28 mouse cellular contexts compared by ENCODE assay signal in the genomic region with DNA sequence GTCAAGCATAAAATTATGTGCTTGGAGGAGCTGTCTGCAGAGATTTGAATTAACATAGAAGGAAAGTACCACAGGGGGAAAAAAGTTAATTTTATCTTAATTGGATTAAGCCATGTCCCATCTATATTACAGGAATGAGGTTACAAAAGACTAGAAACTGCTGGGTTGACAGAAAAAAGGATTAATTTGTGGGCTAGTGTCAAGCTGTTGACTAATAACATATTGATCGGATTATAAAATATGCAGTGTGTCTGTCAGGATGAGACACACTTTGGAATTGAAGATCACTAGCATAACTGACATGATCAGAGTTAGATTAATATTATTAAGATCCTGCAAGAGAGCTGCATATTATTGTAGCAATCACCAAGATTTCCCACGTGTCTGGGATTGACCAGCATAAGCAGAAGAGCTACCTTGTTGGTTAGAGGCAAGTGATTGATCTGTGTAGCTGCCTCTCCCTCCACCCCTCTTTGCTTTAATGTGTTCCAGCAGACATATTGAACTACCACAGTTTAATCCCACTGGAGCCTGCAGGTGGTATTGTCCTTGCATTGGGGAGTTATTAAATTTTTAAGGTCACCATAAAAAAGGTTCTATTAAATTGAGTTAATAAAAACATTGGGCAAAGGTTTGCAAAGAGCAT.
DNase-seq lines count a peak whose midpoint lies in the region; ATAC-seq and TF ChIP-seq lines count a peak whose summit lies in the region.
"Had no signal": no experiment of that assay in that cellular context is flagged by ENCODE, and none has a peak within 500 bp of the region (broad histone marks: within the 10 kb centered on the region; RNA-seq: fewer than 3 reads in every experiment).

No protein-coding gene starts in this region.

- no peaks in the 10 kb centered on the region for H3K9me3 ChIP-seq in hindbrain, embryonic 16.5 days (ENCODE audit: control insufficient read depth, low read length)
- H3K9me3 ChIP-seq in hindbrain, embryonic 14.5 days (ENCODE audit: control insufficient read depth, low read length): no peaks in the 10 kb centered on the region
- H3K9me3 ChIP-seq in midbrain, embryonic 13.5 days: no peaks in the 10 kb centered on the region
- H3K9me3 ChIP-seq in midbrain, embryonic 15.5 days: no peaks in the 10 kb centered on the region
- H3K9me3 ChIP-seq in forebrain, postnatal 0 days (ENCODE audit: low read length): no peaks in the 10 kb centered on the region
- H3K9me3 ChIP-seq: embryonic facial prominence, embryonic 10.5 days; embryonic facial prominence, embryonic 13.5 days; forebrain, embryonic 12.5 days; forebrain, embryonic 15.5 days; heart, embryonic 10.5 days; heart, embryonic 13.5 days; hindbrain, embryonic 15.5 days had no signal

- no peak for DNase-seq in hindbrain, embryonic 14.5 days (ENCODE audit: low spot score)
- peak; percentile 18 for DNase-seq in retina, embryonic 14.5 days (ENCODE audit: low spot score)
- DNase-seq in forebrain, postnatal 0 days: no peak
- DNase-seq: adrenal gland, adult 2 months; adrenal gland, postnatal 14 days; cerebellum, adult 11-12 months; cerebellum, adult 8-10 months; cerebellum, postnatal 10 days; cerebellum, postnatal 36 days; embryo, embryonic 11 days; gastrocnemius, postnatal 10 days; gastrocnemius, postnatal 36 days; heart, adult 2 months; heart, postnatal 14 days; heart, postnatal 4 days had no signal

- no peak overlapping the region for H3K4me2 ChIP-seq in hindbrain, embryonic 16.5 days (ENCODE audit: low read length)
- no peak overlapping the region for H3K4me2 ChIP-seq in hindbrain, embryonic 14.5 days (replicated peaks)
- no peak overlapping the region for H3K4me2 ChIP-seq in midbrain, embryonic 13.5 days (replicated peaks)
- no peak overlapping the region for H3K4me2 ChIP-seq in midbrain, embryonic 15.5 days
- H3K4me2 ChIP-seq in forebrain, postnatal 0 days (ENCODE audit: low read depth): no peak overlapping the region
- H3K4me2 ChIP-seq: embryonic facial prominence, embryonic 13.5 days; forebrain, embryonic 12.5 days; forebrain, embryonic 15.5 days; heart, embryonic 13.5 days; hindbrain, embryonic 15.5 days had no signal

- 62% methylated on average over 2 of the region's 2 CpGs for WGBS in hindbrain, embryonic 16.5 days
- 58% methylated on average over 2 of the region's 2 CpGs for WGBS in hindbrain, embryonic 14.5 days
- WGBS in midbrain, embryonic 13.5 days: 58% methylated on average over 2 of the region's 2 CpGs
- WGBS in midbrain, embryonic 15.5 days: 55% methylated on average over 2 of the region's 2 CpGs
- 70% methylated on average over 2 of the region's 2 CpGs for WGBS in forebrain, postnatal 0 days

- H3K9ac ChIP-seq in hindbrain, embryonic 16.5 days (ENCODE audit: low read depth, low read length): no peak overlapping the region
- H3K9ac ChIP-seq in hindbrain, embryonic 14.5 days: no peak overlapping the region
- no peak overlapping the region for H3K9ac ChIP-seq in midbrain, embryonic 13.5 days (replicated peaks)
- no peak overlapping the region for H3K9ac ChIP-seq in midbrain, embryonic 15.5 days
- H3K9ac ChIP-seq in forebrain, postnatal 0 days: no peak overlapping the region
- H3K9ac ChIP-seq: embryonic facial prominence, embryonic 13.5 days; forebrain, embryonic 12.5 days; forebrain, embryonic 15.5 days; heart, embryonic 13.5 days; hindbrain, embryonic 15.5 days had no signal

- no peak overlapping the region for H3K4me3 ChIP-seq in hindbrain, embryonic 16.5 days (ENCODE audit: low read length)
- H3K4me3 ChIP-seq in hindbrain, embryonic 14.5 days (replicated peaks; ENCODE audit: low read length): no peak overlapping the region
- H3K4me3 ChIP-seq in midbrain, embryonic 13.5 days (replicated peaks): no peak overlapping the region
- no peak overlapping the region for H3K4me3 ChIP-seq in midbrain, embryonic 15.5 days
- no peak overlapping the region for H3K4me3 ChIP-seq in forebrain, postnatal 0 days (ENCODE audit: low read depth, low read length)
- H3K4me3 ChIP-seq: embryonic facial prominence, embryonic 10.5 days; embryonic facial prominence, embryonic 13.5 days; erythroblast, embryonic 14.5 days; forebrain, embryonic 12.5 days; forebrain, embryonic 15.5 days; heart, adult 2 months; heart, embryonic 10.5 days; heart, embryonic 13.5 days; hindbrain, embryonic 15.5 days had no signal

- no peaks in the 10 kb centered on the region for H3K36me3 ChIP-seq in hindbrain, embryonic 16.5 days (ENCODE audit: control insufficient read depth, insufficient read depth, low read length)
- H3K36me3 ChIP-seq in hindbrain, embryonic 14.5 days (replicated peaks; ENCODE audit: control insufficient read depth, insufficient read depth): no peaks in the 10 kb centered on the region
- no peaks in the 10 kb centered on the region for H3K36me3 ChIP-seq in midbrain, embryonic 13.5 days
- no peaks in the 10 kb centered on the region for H3K36me3 ChIP-seq in midbrain, embryonic 15.5 days (replicated peaks)
- H3K36me3 ChIP-seq in forebrain, postnatal 0 days (ENCODE audit: insufficient read depth): no peaks in the 10 kb centered on the region
- H3K36me3 ChIP-seq: embryonic facial prominence, embryonic 10.5 days; embryonic facial prominence, embryonic 13.5 days; forebrain, embryonic 12.5 days; forebrain, embryonic 15.5 days; heart, embryonic 10.5 days; heart, embryonic 13.5 days; hindbrain, embryonic 15.5 days had no signal

- H3K27ac ChIP-seq in hindbrain, embryonic 16.5 days (ENCODE audit: low read depth, low read length): no peak overlapping the region
- no peak overlapping the region for H3K27ac ChIP-seq in hindbrain, embryonic 14.5 days
- no peak overlapping the region for H3K27ac ChIP-seq in midbrain, embryonic 13.5 days
- H3K27ac ChIP-seq in midbrain, embryonic 15.5 days: no peak overlapping the region
- H3K27ac ChIP-seq in forebrain, postnatal 0 days (ENCODE audit: low read depth, low read length): no peak overlapping the region
- H3K27ac ChIP-seq: embryonic facial prominence, embryonic 10.5 days; embryonic facial prominence, embryonic 13.5 days; forebrain, embryonic 12.5 days; forebrain, embryonic 15.5 days; heart, adult 2 months; heart, embryonic 10.5 days; heart, embryonic 13.5 days; hindbrain, embryonic 15.5 days had no signal

- H3K4me1 ChIP-seq in hindbrain, embryonic 16.5 days (ENCODE audit: control insufficient read depth, insufficient read depth, low read depth, low read length): no peaks in the 10 kb centered on the region
- no peaks in the 10 kb centered on the region for H3K4me1 ChIP-seq in hindbrain, embryonic 14.5 days (replicated peaks; ENCODE audit: control insufficient read depth, insufficient read depth, low read length)
- H3K4me1 ChIP-seq in midbrain, embryonic 13.5 days (replicated peaks): no peaks in the 10 kb centered on the region
- H3K4me1 ChIP-seq in midbrain, embryonic 15.5 days: no peaks in the 10 kb centered on the region
- H3K4me1 ChIP-seq in forebrain, postnatal 0 days (ENCODE audit: insufficient read depth): no peaks in the 10 kb centered on the region
- H3K4me1 ChIP-seq: embryonic facial prominence, embryonic 10.5 days; embryonic facial prominence, embryonic 13.5 days; forebrain, embryonic 12.5 days; forebrain, embryonic 15.5 days; heart, embryonic 10.5 days; heart, embryonic 13.5 days; hindbrain, embryonic 15.5 days had no signal

- H3K27me3 ChIP-seq in hindbrain, embryonic 16.5 days (replicated peaks; ENCODE audit: control insufficient read depth, insufficient read depth, low read length): no peaks in the 10 kb centered on the region
- H3K27me3 ChIP-seq in hindbrain, embryonic 14.5 days (ENCODE audit: control insufficient read depth, insufficient read depth, low read length): no peaks in the 10 kb centered on the region
- H3K27me3 ChIP-seq in midbrain, embryonic 13.5 days: no peaks in the 10 kb centered on the region
- H3K27me3 ChIP-seq in midbrain, embryonic 15.5 days (replicated peaks): no peaks in the 10 kb centered on the region
- H3K27me3 ChIP-seq in forebrain, postnatal 0 days (ENCODE audit: insufficient read depth, low read length): no peaks in the 10 kb centered on the region
- H3K27me3 ChIP-seq: embryonic facial prominence, embryonic 13.5 days; forebrain, embryonic 12.5 days; forebrain, embryonic 15.5 days; heart, embryonic 13.5 days; hindbrain, embryonic 15.5 days had no signal

- no peak for TF ChIP-seq CTCF in forebrain, postnatal 0 days (IDR thresholded peaks at IDR 0.05; ENCODE audit: low read depth)

- peak; percentile 42; the same call in 1 of the 2 replicates for ATAC-seq in hindbrain, embryonic 16.5 days
- ATAC-seq in hindbrain, embryonic 14.5 days (ENCODE audit: low FRiP score): no peak; the same call in 1 of the 2 replicates
- peak; percentile 78 for ATAC-seq in midbrain, embryonic 13.5 days
- ATAC-seq in midbrain, embryonic 15.5 days (replicated peaks): no peak; the same call in 1 of the 2 replicates
- no peak for ATAC-seq in forebrain, postnatal 0 days
- ATAC-seq: CD4-positive, CD25-positive, alpha-beta regulatory T cell, adult 4 months; forebrain, embryonic 15.5 days; inflammation-experienced regulatory T-cells, adult 6 months had no signal

Comparison
In these comparisons a context has a peak if more than half of its experiments do, and no peak if none do; other contexts are left out.
1. ATAC-seq: peak in hindbrain, embryonic 16.5 days (single experiment) and midbrain, embryonic 13.5 days (single experiment); none in hindbrain, embryonic 14.5 days (single experiment), midbrain, embryonic 15.5 days (single experiment) and forebrain, postnatal 0 days (single experiment).